Mouse (Mus musculus) thymus, postnatal 14 days (tissue): ENCODE results near the gene Gm8922.
"Not testable (repeated sequence)": the region's sequence is repeated elsewhere in the genome, so short reads cannot be mapped to it uniquely, and the experiment has no call there.

Experiments
- DNase-seq: peaks from one replicate; pipeline ENCODE4 v3.0.0; 2021

Gene Gm8922

DNA sequence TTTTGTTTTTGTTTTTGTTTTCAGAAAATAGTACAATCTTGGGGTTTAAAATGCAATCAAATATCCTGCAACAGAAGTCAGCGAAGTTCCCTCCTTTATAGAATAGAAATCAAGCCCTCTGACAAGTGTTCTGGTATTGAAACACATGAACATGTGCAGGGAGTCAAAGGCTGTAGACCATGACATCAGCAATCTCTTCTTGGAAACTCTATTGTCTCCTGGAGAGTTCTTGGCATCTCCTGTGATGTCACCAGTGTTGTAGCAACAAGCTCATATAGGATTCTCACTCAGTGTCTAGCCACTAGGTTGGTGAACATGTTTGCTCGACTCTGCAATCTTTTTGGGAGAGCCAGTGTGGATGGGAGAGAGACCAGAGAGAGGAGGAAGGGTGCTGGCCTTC, at the start of gene Gm8922:
Gene Gm8922 (plus strand): TSS at position 301 of the 400 bp plus-strand sequence.
- not testable (repeated sequence) for DNase-seq
